Mouse (Mus musculus) gastrocnemius, adult 2 months (tissue): ENCODE measurements around the gene Cytl1. TPM values are rescaled to one million over a fixed set of nuclear protein-coding genes. Genes with fewer than 3 reads are reported as not detected.

ENCODE experiments used
- DNase-seq: peaks from one replicate; pipeline ENCODE4 v3.0.0; 2022
- H3K27ac ChIP-seq: fragments of 200-600 bp; 2 replicates; pipeline ENCODE4 v1.8.1; 2022; ENCODE audit warnings: mild to moderate bottlenecking
- H3K4me3 ChIP-seq: fragments of 200-600 bp; 2 replicates; pipeline ENCODE4 v1.8.1; 2022; ENCODE audit warnings: mild to moderate bottlenecking, moderate library complexity
- CTCF ChIP-seq: fragments of 200-600 bp; IDR thresholded peaks from 2 replicates; pipeline ENCODE4 v1.8.1; 2022; ENCODE audit warnings: antibody characterized with exemption, mild to moderate bottlenecking, moderate library complexity
- intact Hi-C: fragments of 180-260 bp; cut with DNase I; formaldehyde crosslinking; loops from one replicate; pipeline ENCODE4 v1.15.1; 2025
- total RNA-seq, 2 experiments: library from RNA; stranded (reverse); gene quantifications; 2 replicates each; pipeline ENCODE4 v1.2.3; 2021

Gene Cytl1
- total RNA-seq, 2 experiments from 2014 or later = 3.0 to 3.9 TPM

DNA sequence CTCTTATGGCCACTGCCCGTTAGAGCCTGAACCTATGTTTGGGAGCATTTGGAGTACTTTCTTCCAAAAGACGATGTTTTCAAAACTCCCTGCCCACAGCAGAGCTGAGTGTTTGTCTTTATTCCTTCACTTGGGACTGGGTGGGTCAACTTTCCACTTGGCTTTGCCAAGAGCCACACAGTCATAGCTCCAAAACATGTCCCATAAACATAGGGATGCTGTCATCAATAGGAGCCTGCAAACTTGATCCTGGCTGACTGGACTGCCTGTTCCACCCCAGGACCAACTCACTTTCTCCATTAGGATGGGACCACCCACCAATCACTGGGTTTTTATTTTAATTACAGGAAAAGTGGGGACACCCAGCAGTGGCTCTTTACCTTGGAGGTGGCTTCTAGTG, 4.5 kb upstream of the Cytl1 start:
- H3K4me3 ChIP-seq = no peak overlapping the region
- intact Hi-C loops = no loop called here
- peak; percentile 31 for DNase-seq

DNA sequence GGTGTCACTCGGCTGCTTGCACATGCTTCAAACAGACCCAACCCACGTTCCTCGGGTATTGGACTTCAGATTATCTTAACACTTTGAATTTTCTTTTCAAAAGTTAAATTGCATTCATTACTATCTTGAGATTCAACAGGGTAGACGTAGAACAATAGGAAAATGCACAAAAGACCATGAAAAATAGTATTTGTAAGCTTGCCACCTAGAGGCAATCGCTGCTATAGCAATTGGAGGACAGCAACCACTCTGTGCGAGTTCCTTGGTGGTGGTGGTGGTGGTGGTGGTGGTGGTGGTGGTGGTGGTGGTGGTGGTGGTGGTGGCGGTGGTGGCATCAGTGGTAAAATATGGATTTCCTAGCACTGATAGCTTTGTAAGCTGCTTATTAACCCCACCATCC, 894 bp downstream of the Cytl1 start:
- TF ChIP-seq CTCF = peak; percentile 13; the same call in 1 of the 2 replicates
- H3K4me3 ChIP-seq = no peak overlapping the region
- H3K27ac ChIP-seq = no peak overlapping the region
- intact Hi-C loops = no loop called here
- no peak for DNase-seq

More for the DNA sequence above, 4.5 kb upstream of the Cytl1 start:
- H3K27ac ChIP-seq = peak overlapping the region; percentile 62
- TF ChIP-seq CTCF = no peak

- peak; percentile 24 for DNase-seq
- peak overlapping the region; percentile 16; the same call in 1 of the 2 replicates for H3K27ac ChIP-seq
- no peak for TF ChIP-seq CTCF
- intact Hi-C loops = no loop called here
- H3K4me3 ChIP-seq = no peak overlapping the region
Measured at GRCm38 (mm10) chr5:37743889-37744707, 8.8 kb downstream of the Cytl1 start.

GRCm38 (mm10) chr5:37752027-37752967, 17.0 kb downstream of the Cytl1 start:
- DNase-seq = peak; percentile 70
- Histone ChIP-seq H3K4me3 (no peak overlapping the region), H3K27ac (no peak overlapping the region)
- intact Hi-C loops = no loop called here
- TF ChIP-seq CTCF = peak; percentile 69

DNA sequence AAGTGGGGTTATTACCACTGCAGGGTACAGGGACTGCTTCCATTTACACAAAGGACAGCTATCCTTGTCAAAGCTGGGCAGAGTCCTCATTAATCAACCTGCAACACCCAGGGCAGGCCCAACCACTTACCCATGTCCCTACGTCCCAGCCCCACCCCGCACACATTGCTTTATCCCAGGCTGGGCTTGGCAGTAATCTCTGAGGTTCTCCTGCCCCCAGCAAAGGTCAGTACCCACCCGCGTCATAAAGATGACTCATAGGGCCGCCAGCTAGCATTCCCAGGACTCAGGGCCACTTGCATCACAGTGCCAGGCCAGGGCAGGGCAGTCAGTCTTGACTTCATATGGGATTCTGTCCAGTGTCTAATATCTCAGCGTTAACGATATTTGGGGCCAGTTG, 18.0 kb downstream of the Cytl1 start:
- no peak for DNase-seq
- intact Hi-C loops = no loop called here
- Histone ChIP-seq H3K27ac (no peak overlapping the region), H3K4me3 (no peak overlapping the region)
- TF ChIP-seq CTCF = no peak

DNA sequence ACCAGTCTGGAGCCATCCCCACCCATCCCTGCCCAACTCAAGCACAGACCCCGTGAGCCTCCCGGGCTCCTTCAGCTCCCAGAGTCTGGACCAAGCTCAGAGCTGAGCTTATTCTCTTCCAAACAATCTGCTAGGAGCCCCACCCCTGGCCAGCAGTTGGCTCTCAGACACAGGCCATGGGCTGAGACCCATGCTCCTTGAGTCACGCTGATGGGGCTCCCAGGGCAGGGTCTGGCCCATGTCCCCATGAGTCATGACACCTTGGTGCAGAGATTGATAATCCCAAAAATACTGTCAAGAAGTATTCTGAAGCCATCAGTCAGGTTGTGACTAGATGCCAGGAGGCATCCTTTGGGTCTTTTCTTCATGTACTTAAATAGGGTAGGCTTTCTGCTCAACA, 26.7 kb downstream of the Cytl1 start:
- Histone ChIP-seq H3K4me3 (no peak overlapping the region), H3K27ac (peak overlapping the region; percentile 8; the same call in 1 of the 2 replicates)
- peak; percentile 79 for DNase-seq
- intact Hi-C loops = no loop called here
- no peak for TF ChIP-seq CTCF

DNA sequence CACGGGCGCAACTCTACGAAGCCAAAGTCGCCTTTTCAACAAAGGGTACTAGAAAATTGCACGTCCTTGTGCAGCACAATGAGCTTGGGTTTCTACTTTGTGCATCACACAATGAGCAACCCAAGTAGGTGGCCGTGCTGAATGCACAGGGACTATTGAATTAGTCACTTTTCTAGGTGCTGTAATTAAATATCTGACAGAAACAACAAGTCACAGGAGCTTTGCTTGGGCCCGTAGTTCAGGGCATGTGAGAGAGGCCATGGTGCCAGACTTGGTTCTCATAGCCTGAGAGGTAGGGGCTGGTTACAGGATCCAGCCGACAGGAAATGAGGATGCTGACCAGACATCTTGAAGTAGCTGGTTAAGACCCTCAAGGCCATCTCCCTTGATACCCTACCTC, 30.5 kb downstream of the Cytl1 start:
- intact Hi-C loops = no loop called here
- TF ChIP-seq CTCF = no peak
- H3K4me3 ChIP-seq = no peak overlapping the region

GRCm38 (mm10) chr5:37767231-37767630, 31.9 kb downstream of the Cytl1 start:
- intact Hi-C loops = no loop called here
- no peak for DNase-seq
- Histone ChIP-seq H3K4me3 (no peak overlapping the region), H3K27ac (no peak overlapping the region)
- TF ChIP-seq CTCF = no peak

More for the DNA sequence above, 30.5 kb downstream of the Cytl1 start:
- DNase-seq = no peak
- no peak overlapping the region for H3K27ac ChIP-seq

GRCm38 (mm10) chr5:37769031-37769430, 33.7 kb downstream of the Cytl1 start:
- no peak overlapping the region for H3K27ac ChIP-seq
- no peak overlapping the region for H3K4me3 ChIP-seq
- intact Hi-C loops = no loop called here
- no peak for TF ChIP-seq CTCF
- no peak for DNase-seq

DNA sequence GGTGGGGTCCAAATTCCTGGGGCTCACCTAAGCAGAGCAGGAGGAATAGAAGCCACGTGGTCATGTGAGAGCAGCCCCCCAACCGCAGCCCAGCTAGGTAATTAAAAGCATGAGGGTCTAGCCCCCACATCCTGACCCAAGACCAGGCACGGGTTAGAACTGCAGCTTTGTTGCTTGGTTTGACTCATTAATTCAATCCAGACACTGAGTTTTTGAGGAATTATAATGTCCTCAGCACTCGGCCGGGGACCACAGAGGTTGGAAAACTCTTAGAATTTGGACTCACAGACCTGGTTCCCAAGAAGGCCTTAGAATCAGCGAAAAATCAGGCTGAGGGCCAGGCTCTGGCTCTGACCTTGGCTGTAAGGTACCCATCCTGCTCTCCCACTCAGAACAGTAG, 35.6 kb downstream of the Cytl1 start:
- no peak for TF ChIP-seq CTCF
- H3K4me3 ChIP-seq = no peak overlapping the region
- DNase-seq = no peak
- H3K27ac ChIP-seq = no peak overlapping the region
- intact Hi-C loops = no loop called here

- intact Hi-C loops = no loop called here
- DNase-seq = no peak
- Histone ChIP-seq H3K4me3 (no peak overlapping the region), H3K27ac (no peak overlapping the region)
- TF ChIP-seq CTCF = no peak
Measured at GRCm38 (mm10) chr5:37774011-37774410, 38.7 kb downstream of the Cytl1 start.

DNA sequence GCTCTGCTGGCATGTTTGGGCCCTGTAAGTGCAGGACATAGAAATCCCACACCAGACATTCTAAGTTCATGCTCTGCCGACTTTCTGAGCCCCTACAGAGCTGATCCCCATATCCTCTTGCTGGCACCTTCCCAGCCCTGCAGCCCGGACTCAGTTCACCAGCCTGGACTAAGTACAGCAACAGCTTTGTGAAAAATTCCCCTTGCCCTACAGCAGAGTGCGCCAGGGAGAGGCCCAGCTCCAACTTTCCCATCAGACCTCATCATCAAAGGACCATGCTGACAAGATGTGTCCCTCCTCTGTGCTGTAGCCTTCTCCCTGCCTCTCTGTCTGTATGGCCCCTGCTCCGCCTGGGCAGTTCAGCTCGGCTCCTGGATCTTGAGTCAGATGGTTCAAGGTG, 40.4 kb downstream of the Cytl1 start:
- no peak for TF ChIP-seq CTCF
- DNase-seq = no peak
- intact Hi-C loops = no loop called here
- Histone ChIP-seq H3K4me3 (no peak overlapping the region), H3K27ac (no peak overlapping the region)

DNA sequence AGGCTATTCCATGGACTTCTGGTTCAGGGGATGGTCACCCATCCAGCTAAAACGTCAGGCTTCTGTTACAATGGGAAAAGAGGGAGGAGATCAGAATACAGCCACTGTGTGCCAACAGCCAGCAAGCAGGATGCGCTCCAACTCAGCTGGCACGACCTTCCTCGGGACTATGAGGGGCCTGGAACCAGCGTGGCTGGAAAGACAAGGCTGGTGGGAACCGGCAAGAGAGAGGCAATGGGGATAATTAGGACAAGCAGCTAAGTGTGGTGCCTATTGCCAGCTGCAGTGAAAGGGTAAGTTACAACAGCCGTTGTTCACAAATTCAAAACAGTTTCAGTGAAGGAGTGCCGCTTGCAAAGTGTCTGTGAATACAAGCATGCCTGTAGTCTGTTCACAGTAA, 48.0 kb downstream of the Cytl1 start:
- TF ChIP-seq CTCF = no peak

More for the DNA sequence above, 48.0 kb downstream of the Cytl1 start:
- H3K4me3 ChIP-seq = no peak overlapping the region
- H3K27ac ChIP-seq = no peak overlapping the region
- no peak for DNase-seq
- intact Hi-C loops = no loop called here
